Mouse (Mus musculus) liver, postnatal 0 days (tissue): ENCODE data around the gene Spon1. TPM values are rescaled to one million over a fixed set of nuclear protein-coding genes. Genes with fewer than 3 reads are reported as not detected.

Experiments used
- ATAC-seq: fragments of 200-750 bp; cut with Nextera tagmentation; 2 replicates; pipeline ENCODE4 v1.8.0; 2017; ENCODE audit warnings: mild to moderate bottlenecking, moderate library complexity
- DNase-seq: peaks from one replicate; pipeline ENCODE4 v3.0.0-alpha.2; 2016
- H3K27ac ChIP-seq: fragments of 300-500 bp; sonication (generic); 2 replicates; pipeline ENCODE4 v1.5.1; 2014; ENCODE audit warnings: antibody characterized with exemption, moderate library complexity, mild to moderate bottlenecking, low read depth
- H3K27me3 ChIP-seq: fragments of 300-500 bp; sonication (generic); 2 replicates; pipeline ENCODE4 v1.6.1; 2014; ENCODE audit warnings: low read length, control low read depth, mixed read lengths; ENCODE audit not compliant: insufficient read depth
- H3K36me3 ChIP-seq: fragments of 300-500 bp; sonication (generic); replicated peaks from 2 replicates; pipeline ENCODE4 v1.6.1; 2014; ENCODE audit warnings: mild to moderate bottlenecking, control low read depth, low read length, moderate library complexity, mixed read lengths; ENCODE audit not compliant: insufficient read depth
- H3K4me1 ChIP-seq: fragments of 300-500 bp; sonication (generic); 2 replicates; pipeline ENCODE4 v1.6.1; 2014; ENCODE audit warnings: antibody characterized with exemption, mild to moderate bottlenecking, control low read depth; ENCODE audit not compliant: insufficient read depth
- H3K4me2 ChIP-seq: fragments of 300-500 bp; sonication (generic); 2 replicates; pipeline ENCODE4 v1.6.1; 2014; ENCODE audit warnings: low read depth, mild to moderate bottlenecking, low read length, moderate library complexity, mixed read lengths
- H3K4me3 ChIP-seq: fragments of 300-500 bp; sonication (generic); 2 replicates; pipeline ENCODE4 v1.5.1; 2014; ENCODE audit warnings: low read depth, low read length
- H3K9ac ChIP-seq: fragments of 300-500 bp; sonication (generic); replicated peaks from 2 replicates; pipeline ENCODE4 v1.6.1; 2014; ENCODE audit warnings: mild to moderate bottlenecking, moderate library complexity
- H3K9me3 ChIP-seq: fragments of 300-500 bp; sonication (generic); 2 replicates; pipeline ENCODE4 v1.6.1; 2016; ENCODE audit warnings: mild to moderate bottlenecking, control low read depth, low read length, mixed read lengths
- CTCF ChIP-seq: sonication (generic); IDR thresholded peaks from 2 replicates; pipeline ENCODE4 v1.5.1; 2016; ENCODE audit warnings: antibody characterized with exemption, low read depth
- EP300 ChIP-seq: IDR thresholded peaks from 2 replicates; pipeline ENCODE4 v1.6.1; 2016; ENCODE audit warnings: antibody characterized with exemption, low read depth, mild to moderate bottlenecking
- WGBS: fragments of 180-500 bp; shearing (Covaris S2); extraction: QIAGEN DNeasy Blood & Tissue Kit; methylation state at CpG from one replicate; pipeline ENCODE4 v1.1.7; 2014; ENCODE audit not compliant: insufficient replicate concordance; 5-methylcytosine and 5-hydroxymethylcytosine counted together
- polyA plus RNA-seq: library from polyadenylated mRNA; unstranded; fragments of >200 nt; fragmentation: Nextera tagmentation; extraction: Ambion mirVana; gene quantifications from 2 replicates; pipeline ENCODE4 v1.2.1, GENCODE M21; 2015

Gene Spon1
- polyA plus RNA-seq, 1 experiment from 2014 or later: 0.35 TPM

GRCm38 (mm10) chr7:113859480-113859881 lies 93.7 kb downstream of the Spon1 start:
- no peaks in the 10 kb centered on the region for H3K4me1 ChIP-seq
- H3K4me3 ChIP-seq: no peak overlapping the region
- no peaks in the 10 kb centered on the region for H3K27me3 ChIP-seq
- TF ChIP-seq EP300 (no peak), CTCF (no peak)
- H3K36me3 ChIP-seq: no peaks in the 10 kb centered on the region
- H3K27ac ChIP-seq: no peak overlapping the region
- H3K9ac ChIP-seq: no peak overlapping the region
- no peak overlapping the region for H3K4me2 ChIP-seq
- DNase-seq (no peak), ATAC-seq (no peak)
- H3K9me3 ChIP-seq: no peaks in the 10 kb centered on the region
- 82% methylated on average over 5 of the region's 5 CpGs for WGBS

GRCm38 (mm10) chr7:113861964-113862363 lies 96.2 kb downstream of the Spon1 start:
- no peak overlapping the region for H3K9ac ChIP-seq
- no peaks in the 10 kb centered on the region for H3K9me3 ChIP-seq
- no peak overlapping the region for H3K4me3 ChIP-seq
- no peak for ATAC-seq
- DNase-seq: no peak
- H3K4me2 ChIP-seq: no peak overlapping the region
- 71% methylated on average over 4 of the region's 4 CpGs for WGBS
- no peaks in the 10 kb centered on the region for H3K36me3 ChIP-seq
- TF ChIP-seq EP300: no peak
- TF ChIP-seq CTCF: no peak
- no peaks in the 10 kb centered on the region for H3K4me1 ChIP-seq
- no peaks in the 10 kb centered on the region for H3K27me3 ChIP-seq
- no peak overlapping the region for H3K27ac ChIP-seq

- Histone ChIP-seq H3K9me3 (no peaks in the 10 kb centered on the region), H3K27me3 (no peaks in the 10 kb centered on the region), H3K9ac (no peak overlapping the region), H3K4me3 (no peak overlapping the region), H3K36me3 (no peaks in the 10 kb centered on the region), H3K4me2 (no peak overlapping the region), H3K4me1 (no peaks in the 10 kb centered on the region), H3K27ac (no peak overlapping the region)
- WGBS: 79% methylated on average over 1 of the region's 1 CpGs
- DNase-seq (no peak), ATAC-seq (no peak)
- TF ChIP-seq CTCF (no peak), EP300 (no peak)
Measured at GRCm38 (mm10) chr7:113872846-113873245, 107.0 kb downstream of the Spon1 start.

- H3K4me2 ChIP-seq: no peak overlapping the region
- no peak overlapping the region for H3K27ac ChIP-seq
- no peak overlapping the region for H3K9ac ChIP-seq
- no peak overlapping the region for H3K4me3 ChIP-seq
- whole genome bisulfite sequencing: 79% methylated on average over 4 of the region's 4 CpGs
- ATAC-seq (no peak), DNase-seq (no peak)
- H3K27me3 ChIP-seq: no peaks in the 10 kb centered on the region
- no peaks in the 10 kb centered on the region for H3K9me3 ChIP-seq
- H3K4me1 ChIP-seq: no peaks in the 10 kb centered on the region
- H3K36me3 ChIP-seq: no peaks in the 10 kb centered on the region
- TF ChIP-seq CTCF: no peak
- no peak for TF ChIP-seq EP300
Measured at GRCm38 (mm10) chr7:113877451-113877850, 111.7 kb downstream of the Spon1 start.

- WGBS: 75% methylated on average over 5 of the region's 5 CpGs
- no peak overlapping the region for H3K9ac ChIP-seq
- no peak overlapping the region for H3K4me3 ChIP-seq
- no peaks in the 10 kb centered on the region for H3K4me1 ChIP-seq
- H3K27me3 ChIP-seq: no peaks in the 10 kb centered on the region
- no peak overlapping the region for H3K4me2 ChIP-seq
- TF ChIP-seq EP300 (no peak), CTCF (no peak)
- no peak for DNase-seq
- no peak for ATAC-seq
- H3K36me3 ChIP-seq: no peaks in the 10 kb centered on the region
- no peak overlapping the region for H3K27ac ChIP-seq
- H3K9me3 ChIP-seq: no peaks in the 10 kb centered on the region
Measured at GRCm38 (mm10) chr7:113877926-113878325, 112.1 kb downstream of the Spon1 start.

- ATAC-seq (no peak), DNase-seq (no peak)
- Histone ChIP-seq H3K36me3 (no peaks in the 10 kb centered on the region), H3K9me3 (no peaks in the 10 kb centered on the region), H3K4me1 (no peaks in the 10 kb centered on the region), H3K27me3 (no peaks in the 10 kb centered on the region), H3K4me2 (no peak overlapping the region), H3K9ac (no peak overlapping the region), H3K27ac (no peak overlapping the region), H3K4me3 (no peak overlapping the region)
- 72% methylated on average over 7 of the region's 7 CpGs for WGBS
- TF ChIP-seq CTCF: no peak
- TF ChIP-seq EP300: no peak
Measured at GRCm38 (mm10) chr7:113879085-113879501, 113.3 kb downstream of the Spon1 start.

GRCm38 (mm10) chr7:113880021-113880420 lies 114.2 kb downstream of the Spon1 start:
- no peak overlapping the region for H3K9ac ChIP-seq
- H3K36me3 ChIP-seq: no peaks in the 10 kb centered on the region
- H3K27ac ChIP-seq: no peak overlapping the region
- H3K27me3 ChIP-seq: no peaks in the 10 kb centered on the region
- no peak for DNase-seq
- H3K9me3 ChIP-seq: no peaks in the 10 kb centered on the region
- ATAC-seq: no peak
- 73% methylated on average over 3 of the region's 3 CpGs for WGBS
- no peaks in the 10 kb centered on the region for H3K4me1 ChIP-seq
- H3K4me3 ChIP-seq: no peak overlapping the region
- H3K4me2 ChIP-seq: no peak overlapping the region
- TF ChIP-seq EP300 (no peak), CTCF (no peak)
